In the genomic region with DNA sequence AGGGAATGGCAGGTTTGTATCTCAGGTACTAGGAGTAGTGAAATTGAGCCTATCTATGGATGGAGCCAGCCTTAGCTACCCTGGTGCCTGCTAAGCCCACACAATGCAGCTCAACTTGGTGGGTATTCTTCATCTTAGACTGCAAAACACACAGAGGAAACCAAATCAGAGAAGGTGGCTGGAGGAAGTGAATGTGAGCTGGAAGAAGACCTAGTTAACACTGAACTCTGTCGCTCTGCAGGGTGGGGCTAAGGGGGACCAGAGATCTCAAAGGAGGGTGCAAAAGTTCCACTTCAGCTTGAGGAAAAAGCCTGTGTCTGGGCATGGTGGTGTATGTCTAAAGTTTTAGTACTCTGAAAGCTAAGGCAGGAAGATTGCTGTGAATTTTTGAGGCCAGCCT, we compare ENCODE assay signal across 13 mouse cellular contexts. TPM values are rescaled to one million over a fixed set of nuclear protein-coding genes. Genes with fewer than 3 reads are reported as not detected.
DNase-seq lines count a peak whose midpoint lies in the region; ATAC-seq and TF ChIP-seq lines count a peak whose summit lies in the region.
"Had no signal": no experiment of that assay in that cellular context is flagged by ENCODE, and none has a peak within 500 bp of the region (broad histone marks: within the 10 kb centered on the region; RNA-seq: fewer than 3 reads in every experiment).

No protein-coding gene starts in this region.

- no peaks in the 10 kb centered on the region; the same call in 1 of the 2 replicates for H3K36me3 ChIP-seq in liver, embryonic 11.5 days (ENCODE audit: control insufficient read depth, insufficient read depth, low read length)
- H3K36me3 ChIP-seq in liver, postnatal 0 days (replicated peaks; ENCODE audit: insufficient read depth, low read length), result 0 out of 2 replicates have a peak, but pooled peaks cover 2% of the 10 kb centered on the region
- no peaks in the 10 kb centered on the region for H3K36me3 ChIP-seq in hindbrain, embryonic 11.5 days (ENCODE audit: control insufficient read depth, insufficient read depth, low read length)
- H3K36me3 ChIP-seq: embryonic facial prominence, embryonic 12.5 days; limb, embryonic 12.5 days; midbrain, embryonic 12.5 days; neural tube, embryonic 12.5 days had no signal

- H3K4me3 ChIP-seq in liver, embryonic 11.5 days (ENCODE audit: low read depth, low read length), result no peak overlapping the region
- H3K4me3 ChIP-seq in bone marrow macrophage, adult 2 months (ENCODE audit: insufficient read depth, low read length), result no peak overlapping the region
- H3K4me3 ChIP-seq in liver, postnatal 0 days (ENCODE audit: low read depth, low read length), result no peak overlapping the region; the same call in 1 of the 2 replicates
- no peak overlapping the region for H3K4me3 ChIP-seq in hindbrain, embryonic 11.5 days (ENCODE audit: low read depth, low read length)
- H3K4me3 ChIP-seq: embryonic facial prominence, embryonic 12.5 days; forebrain, embryonic 13.5 days; neural tube, embryonic 12.5 days had no signal

- TF ChIP-seq EP300 in liver, postnatal 0 days (IDR thresholded peaks at IDR 0.05; ENCODE audit: low read depth), result no peak

- DNase-seq in liver, embryonic 11.5 days (ENCODE audit: low spot score), result no peak
- no peak for DNase-seq in liver
- no peak for DNase-seq in liver, postnatal 0 days
- DNase-seq in thymus, postnatal 0 days (ENCODE audit: low spot score), result peak; percentile 72
- DNase-seq in hindbrain, embryonic 11.5 days (ENCODE audit: low spot score), result no peak
- no peak for DNase-seq in frontal cortex, postnatal 10 days (ENCODE audit: low spot score in 2 of 2)
- DNase-seq in kidney, postnatal 4 days, result no peak

- no peaks in the 10 kb centered on the region for H3K9me3 ChIP-seq in liver, embryonic 11.5 days (ENCODE audit: control insufficient read depth, low read length)
- H3K9me3 ChIP-seq in liver, postnatal 0 days (ENCODE audit: low read length), result no peaks in the 10 kb centered on the region
- no peaks in the 10 kb centered on the region for H3K9me3 ChIP-seq in hindbrain, embryonic 11.5 days (ENCODE audit: control insufficient read depth, low read length)
- H3K9me3 ChIP-seq: embryonic facial prominence, embryonic 12.5 days; forebrain, embryonic 13.5 days; limb, embryonic 12.5 days; midbrain, embryonic 12.5 days; neural tube, embryonic 12.5 days had no signal

- no peak for ATAC-seq in liver, embryonic 11.5 days (replicated peaks; ENCODE audit: low FRiP score)
- ATAC-seq in liver, postnatal 0 days, result no peak
- no peak for ATAC-seq in hindbrain, embryonic 11.5 days (ENCODE audit: low FRiP score)
- ATAC-seq: forebrain, embryonic 13.5 days had no signal

- H3K27me3 ChIP-seq in liver, embryonic 11.5 days (replicated peaks; ENCODE audit: control insufficient read depth, insufficient read depth, low read length), result peaks cover 3% of the 10 kb centered on the region; the same call in 1 of the 2 replicates
- H3K27me3 ChIP-seq in liver, postnatal 0 days (ENCODE audit: insufficient read depth, low read length), result no peaks in the 10 kb centered on the region
- peaks cover 3% of the 10 kb centered on the region; the same call in 1 of the 2 replicates for H3K27me3 ChIP-seq in hindbrain, embryonic 11.5 days (ENCODE audit: control insufficient read depth, insufficient read depth, low read length)

- no peak for TF ChIP-seq POLR2A in bone marrow macrophage, adult 2 months (IDR thresholded peaks at IDR 0.05; ENCODE audit: borderline replicate concordance, low read depth, low read length)

- H3K27ac ChIP-seq in liver, embryonic 11.5 days (ENCODE audit: low read depth, low read length), result no peak overlapping the region
- peak overlapping the region; percentile 15; the same call in 1 of the 2 replicates for H3K27ac ChIP-seq in bone marrow macrophage, adult 2 months (ENCODE audit: insufficient read depth, low read depth, low read length)
- H3K27ac ChIP-seq in liver, postnatal 0 days (ENCODE audit: low read depth), result peak overlapping the region; percentile 12; the same call in 1 of the 2 replicates
- no peak overlapping the region for H3K27ac ChIP-seq in hindbrain, embryonic 11.5 days (ENCODE audit: low read depth, low read length)
- H3K27ac ChIP-seq: embryonic facial prominence, embryonic 12.5 days; forebrain, embryonic 13.5 days; limb, embryonic 12.5 days; midbrain, embryonic 12.5 days; neural tube, embryonic 12.5 days had no signal

- H3K4me1 ChIP-seq in liver, embryonic 11.5 days (replicated peaks; ENCODE audit: control insufficient read depth, insufficient read depth, low read length), result peaks cover 24% of the 10 kb centered on the region
- H3K4me1 ChIP-seq in bone marrow macrophage, adult 2 months (ENCODE audit: control insufficient read depth, insufficient read depth, low read length), result peaks cover 23% of the 10 kb centered on the region
- peaks cover 35% of the 10 kb centered on the region for H3K4me1 ChIP-seq in liver, postnatal 0 days (ENCODE audit: insufficient read depth)
- no peaks in the 10 kb centered on the region for H3K4me1 ChIP-seq in hindbrain, embryonic 11.5 days (replicated peaks; ENCODE audit: control insufficient read depth, insufficient read depth, low read length)

- H3K4me2 ChIP-seq in liver, embryonic 11.5 days, result peak overlapping the region; percentile 61; the same call in 1 of the 2 replicates
- peak overlapping the region; percentile 59 for H3K4me2 ChIP-seq in liver, postnatal 0 days (ENCODE audit: low read depth, low read length)
- no peak overlapping the region for H3K4me2 ChIP-seq in hindbrain, embryonic 11.5 days (replicated peaks; ENCODE audit: low read depth, low read length)

- TF ChIP-seq CTCF in bone marrow macrophage, adult 2 months (IDR thresholded peaks at IDR 0.05; ENCODE audit: low read depth, low read length), result no peak
- no peak for TF ChIP-seq CTCF in liver, postnatal 0 days (IDR thresholded peaks at IDR 0.05; ENCODE audit: low read depth)

- WGBS in liver, embryonic 11.5 days, result 30% methylated on average over 1 of the region's 1 CpGs
- 39% methylated on average over 1 of the region's 1 CpGs for WGBS in liver, postnatal 0 days (ENCODE audit: insufficient replicate concordance)
- 68% methylated on average over 1 of the region's 1 CpGs for WGBS in hindbrain, embryonic 11.5 days

- no peak overlapping the region for H3K9ac ChIP-seq in liver, embryonic 11.5 days (ENCODE audit: low read depth, low read length)
- H3K9ac ChIP-seq in liver, postnatal 0 days (replicated peaks), result no peak overlapping the region
- no peak overlapping the region for H3K9ac ChIP-seq in hindbrain, embryonic 11.5 days (ENCODE audit: low read depth, low read length)
- H3K9ac ChIP-seq: embryonic facial prominence, embryonic 12.5 days; midbrain, embryonic 12.5 days; neural tube, embryonic 12.5 days had no signal

RNA-seq across cellular contexts. Expression of a gene that starts 6.7 kb away (rescaled TPM):
- polyA plus RNA-seq in liver, embryonic 11.5 days (2014; fragmentation: Nextera tagmentation; extraction: Ambion mirVana), result 4.1 and 5.2 TPM in 2 replicates
- polyA plus RNA-seq in bone marrow macrophage, adult 2 months (2012; ENCODE audit: insufficient read depth, insufficient read length, missing spikeins), result not detected in 2 replicates
- polyA plus RNA-seq in liver, postnatal 0 days (2015; fragmentation: Nextera tagmentation; extraction: Ambion mirVana), result 6.5 and 9.7 TPM in 2 replicates
- polyA plus RNA-seq in thymus, postnatal 0 days (2015; fragmentation: Nextera tagmentation; extraction: Ambion mirVana), result 9.4 and 10.0 TPM in 2 replicates
- 3.1 and 4.4 TPM in 2 replicates for polyA plus RNA-seq in hindbrain, embryonic 11.5 days (2014; fragmentation: Nextera tagmentation; extraction: Ambion mirVana)

RNA-seq across cellular contexts. Expression of a gene that starts 8.2 kb away (rescaled TPM):
- 11.1 and 12.8 TPM in 2 replicates for polyA plus RNA-seq in liver, embryonic 11.5 days (2014; fragmentation: Nextera tagmentation; extraction: Ambion mirVana)
- polyA plus RNA-seq in bone marrow macrophage, adult 2 months (2012; ENCODE audit: insufficient read depth, insufficient read length, missing spikeins), result 3.8 and 4.2 TPM in 2 replicates
- polyA plus RNA-seq in liver, postnatal 0 days (2015; fragmentation: Nextera tagmentation; extraction: Ambion mirVana), result 4.8 and 6.2 TPM in 2 replicates
- 13.7 and 14.4 TPM in 2 replicates for polyA plus RNA-seq in thymus, postnatal 0 days (2015; fragmentation: Nextera tagmentation; extraction: Ambion mirVana)
- polyA plus RNA-seq in hindbrain, embryonic 11.5 days (2014; fragmentation: Nextera tagmentation; extraction: Ambion mirVana), result 14.6 and 16.2 TPM in 2 replicates

RNA-seq across cellular contexts. Expression of a gene that starts 29.5 kb away (rescaled TPM):
- 9.3 and 10.7 TPM in 2 replicates for polyA plus RNA-seq in liver, embryonic 11.5 days (2014; fragmentation: Nextera tagmentation; extraction: Ambion mirVana)
- 9.8 and 14.3 TPM in 2 replicates for polyA plus RNA-seq in bone marrow macrophage, adult 2 months (2012; ENCODE audit: insufficient read depth, insufficient read length, missing spikeins)
- polyA plus RNA-seq in liver, postnatal 0 days (2015; fragmentation: Nextera tagmentation; extraction: Ambion mirVana), result 1.5 and 1.9 TPM in 2 replicates
- 10.2 and 12.9 TPM in 2 replicates for polyA plus RNA-seq in thymus, postnatal 0 days (2015; fragmentation: Nextera tagmentation; extraction: Ambion mirVana)
- 11.5 and 12.7 TPM in 2 replicates for polyA plus RNA-seq in hindbrain, embryonic 11.5 days (2014; fragmentation: Nextera tagmentation; extraction: Ambion mirVana)

RNA-seq across cellular contexts. Expression of a gene that starts 41.9 kb away (rescaled TPM):
- polyA plus RNA-seq in liver, embryonic 11.5 days (2014; fragmentation: Nextera tagmentation; extraction: Ambion mirVana), result 8.5 and 9.2 TPM in 2 replicates
- 48.6 and 52.3 TPM in 2 replicates for polyA plus RNA-seq in bone marrow macrophage, adult 2 months (2012; ENCODE audit: insufficient read depth, insufficient read length, missing spikeins)
- polyA plus RNA-seq in liver, postnatal 0 days (2015; fragmentation: Nextera tagmentation; extraction: Ambion mirVana), result 8.3 and 9.1 TPM in 2 replicates
- polyA plus RNA-seq in thymus, postnatal 0 days (2015; fragmentation: Nextera tagmentation; extraction: Ambion mirVana), result 193 and 196 TPM in 2 replicates
- 1.9 and 2.3 TPM in 2 replicates for polyA plus RNA-seq in hindbrain, embryonic 11.5 days (2014; fragmentation: Nextera tagmentation; extraction: Ambion mirVana)

RNA-seq across cellular contexts. Expression of a gene that starts 47.9 kb away (rescaled TPM):
- polyA plus RNA-seq in liver, embryonic 11.5 days (2014; fragmentation: Nextera tagmentation; extraction: Ambion mirVana), result 0.15 and 0.48 TPM in 2 replicates
- 0.50 TPM in 1 of 2 replicates, not detected in the other for polyA plus RNA-seq in bone marrow macrophage, adult 2 months (2012; ENCODE audit: insufficient read depth, insufficient read length, missing spikeins)
- polyA plus RNA-seq in liver, postnatal 0 days (2015; fragmentation: Nextera tagmentation; extraction: Ambion mirVana), result 1.3 and 1.5 TPM in 2 replicates
- polyA plus RNA-seq in thymus, postnatal 0 days (2015; fragmentation: Nextera tagmentation; extraction: Ambion mirVana), result 21.1 and 22.2 TPM in 2 replicates
- 0.12 and 0.38 TPM in 2 replicates for polyA plus RNA-seq in hindbrain, embryonic 11.5 days (2014; fragmentation: Nextera tagmentation; extraction: Ambion mirVana)

Comparison
In these comparisons a context has a peak if more than half of its experiments do, and no peak if none do; other contexts are left out.
1. H3K27ac ChIP-seq: peak in bone marrow macrophage, adult 2 months (single experiment) and liver, postnatal 0 days (single experiment); none in liver, embryonic 11.5 days (single experiment) and hindbrain, embryonic 11.5 days (single experiment).